Mouse (Mus musculus) G1E (cell line): ENCODE measurements around the gene Frrs1l.

Source experiments
- CTCF ChIP-seq: IDR thresholded peaks from 2 replicates; pipeline ENCODE4 v1.5.1; 2012; ENCODE audit warnings: low read depth, low read length, inconsistent platforms, mixed read lengths
- POLR2AphosphoS5 ChIP-seq: IDR thresholded peaks from 2 replicates; pipeline ENCODE4 v1.6.1; 2012; ENCODE audit warnings: low read depth, low read length, inconsistent platforms; ENCODE audit not compliant: insufficient replicate concordance
- TAL1 ChIP-seq: conservative IDR thresholded peaks from 2 replicates; pipeline ENCODE4 v1.6.1; 2012; ENCODE audit warnings: low read depth, low read length, inconsistent platforms, mixed read lengths

- no peak for TF ChIP-seq CTCF
- TF ChIP-seq POLR2AphosphoS5: no peak
- TF ChIP-seq TAL1: no peak
Observed at GRCm38 (mm10) chr4:56914338-56914737, 75.9 kb downstream of the Frrs1l start.
